Mouse (Mus musculus) intestine, embryonic 15.5 days (tissue): ENCODE results near the gene Pitx2. TPM values are rescaled to one million over a fixed set of nuclear protein-coding genes. Genes with fewer than 3 reads are reported as not detected.

Experiments
- ATAC-seq: fragments of 200-750 bp; cut with Nextera tagmentation; 2 replicates; pipeline ENCODE4 v1.8.0; 2017; ENCODE audit warnings: moderate TSS enrichment, moderate library complexity
- H3K27ac ChIP-seq: fragments of 300-500 bp; sonication (generic); 2 replicates; pipeline ENCODE4 v1.5.1; 2015; ENCODE audit warnings: mild to moderate bottlenecking, inconsistent platforms
- H3K27me3 ChIP-seq: fragments of 300-500 bp; sonication (generic); replicated peaks from 2 replicates; pipeline ENCODE4 v1.6.1; 2015; ENCODE audit warnings: inconsistent platforms
- H3K36me3 ChIP-seq: fragments of 300-500 bp; sonication (generic); 2 replicates; pipeline ENCODE4 v1.6.1; 2015; ENCODE audit warnings: inconsistent platforms
- H3K4me1 ChIP-seq: fragments of 300-500 bp; sonication (generic); replicated peaks from 2 replicates; pipeline ENCODE4 v1.6.1; 2015; ENCODE audit warnings: inconsistent platforms
- H3K4me2 ChIP-seq: fragments of 300-500 bp; sonication (generic); replicated peaks from 2 replicates; pipeline ENCODE4 v1.6.1; 2015; ENCODE audit warnings: mild to moderate bottlenecking, inconsistent platforms
- H3K4me3 ChIP-seq: fragments of 300-500 bp; sonication (generic); replicated peaks from 2 replicates; pipeline ENCODE4 v1.5.1; 2015; ENCODE audit warnings: inconsistent platforms
- H3K9ac ChIP-seq: fragments of 300-500 bp; sonication (generic); 2 replicates; pipeline ENCODE4 v1.6.1; 2015; ENCODE audit warnings: inconsistent platforms
- H3K9me3 ChIP-seq: fragments of 300-500 bp; sonication (generic); 2 replicates; pipeline ENCODE4 v1.6.1; 2016; ENCODE audit warnings: inconsistent platforms
- WGBS: fragments of 180-500 bp; shearing (Covaris S2); methylation state at CpG from one replicate; pipeline ENCODE4 v1.1.7; 2015; 5-methylcytosine and 5-hydroxymethylcytosine counted together
- polyA plus RNA-seq: library from polyadenylated mRNA; unstranded; fragments of >200 nt; fragmentation: Nextera tagmentation; extraction: Ambion mirVana; gene quantifications from 2 replicates; pipeline ENCODE4 v1.2.1, GENCODE M21; 2015

Gene Pitx2
- polyA plus RNA-seq, 1 experiment from 2014 or later, result 45.2 TPM

DNA sequence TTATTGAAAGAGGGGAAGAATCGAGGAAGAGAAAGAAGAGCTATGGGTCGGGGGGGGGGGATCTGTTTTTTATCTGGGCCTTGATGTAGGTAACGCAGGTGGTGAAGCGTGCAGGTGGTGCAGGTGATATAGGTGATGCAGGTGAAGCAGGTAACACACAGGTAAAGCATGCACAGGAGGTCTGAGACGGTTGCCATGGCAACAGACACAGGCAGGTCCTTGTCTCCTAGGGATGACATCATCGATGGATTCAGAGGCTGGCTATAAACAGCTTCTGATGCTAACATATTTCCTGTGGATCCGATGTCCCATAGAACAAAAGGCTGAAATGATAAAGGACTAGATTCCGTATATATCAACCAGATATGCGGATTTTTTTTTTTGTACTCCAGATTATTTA, 51.3 kb downstream of the Pitx2 start:
- no peak overlapping the region for H3K4me3 ChIP-seq
- WGBS, result 78% methylated on average over 9 of the region's 9 CpGs
- H3K27me3 ChIP-seq, result no peaks in the 10 kb centered on the region
- H3K4me2 ChIP-seq, result no peak overlapping the region
- no peaks in the 10 kb centered on the region for H3K4me1 ChIP-seq
- no peaks in the 10 kb centered on the region for H3K9me3 ChIP-seq
- H3K9ac ChIP-seq, result no peak overlapping the region
- H3K27ac ChIP-seq, result no peak overlapping the region
- no peaks in the 10 kb centered on the region for H3K36me3 ChIP-seq
- no peak for ATAC-seq

DNA sequence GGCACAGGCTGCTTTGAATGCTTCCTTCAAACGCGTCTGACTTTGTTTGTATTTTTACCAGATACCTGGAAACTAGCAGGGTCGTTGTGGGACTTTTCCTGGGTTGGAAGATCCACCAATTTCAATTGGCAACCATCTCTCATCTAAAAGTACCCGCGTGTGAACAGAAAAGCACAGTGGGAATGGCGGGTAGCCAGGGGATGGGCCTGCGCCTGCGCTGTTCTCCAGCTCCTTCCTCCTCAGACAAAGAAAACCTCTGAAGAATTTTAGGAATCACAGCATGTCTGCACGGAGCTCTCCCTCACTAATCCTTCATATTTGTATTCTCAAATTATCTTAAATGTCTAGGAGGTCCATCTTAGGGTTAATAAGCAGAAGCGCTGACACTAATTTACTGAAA, 54.6 kb downstream of the Pitx2 start:
- Histone ChIP-seq H3K27me3 (no peaks in the 10 kb centered on the region), H3K9me3 (no peaks in the 10 kb centered on the region), H3K36me3 (no peaks in the 10 kb centered on the region), H3K9ac (no peak overlapping the region), H3K4me1 (no peaks in the 10 kb centered on the region), H3K27ac (no peak overlapping the region), H3K4me2 (no peak overlapping the region; the same call in 1 of the 2 replicates), H3K4me3 (no peak overlapping the region)
- WGBS, result 50% methylated on average over 10 of the region's 10 CpGs
- no peak for ATAC-seq

DNA sequence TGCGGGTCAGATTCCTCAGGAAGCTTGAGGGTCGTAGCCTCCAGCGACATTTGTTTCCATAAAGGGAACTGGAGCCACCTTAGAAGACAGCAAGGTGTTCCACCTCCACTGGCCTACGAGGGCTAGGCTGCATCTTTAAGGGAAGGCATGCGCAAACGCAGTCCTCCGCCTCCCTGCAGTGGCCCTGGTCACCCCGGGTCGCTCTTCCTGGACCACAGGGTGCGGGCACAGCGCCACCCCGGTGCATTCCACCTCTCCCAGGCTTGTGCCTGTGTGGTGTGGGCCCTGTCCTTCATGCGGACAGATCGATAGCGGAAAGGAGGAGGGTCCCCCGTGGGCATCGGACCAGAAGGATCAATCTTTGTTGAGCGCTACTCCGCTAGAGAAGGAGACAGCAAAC, 56.6 kb downstream of the Pitx2 start:
- H3K27me3 ChIP-seq, result no peaks in the 10 kb centered on the region
- peak overlapping the region; percentile 11 for H3K4me3 ChIP-seq
- WGBS, result 57% methylated on average over 19 of the region's 19 CpGs
- no peaks in the 10 kb centered on the region for H3K9me3 ChIP-seq
- peak overlapping the region; percentile 50 for H3K4me2 ChIP-seq
- H3K4me1 ChIP-seq, result no peaks in the 10 kb centered on the region
- ATAC-seq, result peak; percentile 39; the same call in 1 of the 2 replicates
- H3K27ac ChIP-seq, result no peak overlapping the region
- H3K9ac ChIP-seq, result no peak overlapping the region
- no peaks in the 10 kb centered on the region for H3K36me3 ChIP-seq

DNA sequence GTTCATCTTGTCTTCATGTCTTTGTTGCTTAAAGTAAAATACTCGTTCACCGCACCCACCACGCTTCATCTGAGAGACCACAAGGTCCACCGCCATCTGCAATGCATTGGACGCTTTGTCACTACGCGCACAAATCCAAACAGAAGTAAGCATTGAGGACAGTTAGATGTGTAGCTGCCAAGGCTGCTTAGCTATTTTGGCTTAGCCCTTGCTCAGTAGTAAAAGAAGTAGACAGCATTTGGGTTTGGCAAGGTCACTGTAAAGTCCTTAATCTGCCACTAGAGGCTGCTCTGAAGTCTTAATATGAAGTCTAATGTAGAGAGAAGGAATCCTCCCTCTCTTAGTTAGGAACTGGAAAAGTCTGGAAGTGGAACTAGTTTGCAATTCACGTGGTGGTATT, 57.1 kb downstream of the Pitx2 start:
- Histone ChIP-seq H3K4me3 (no peak overlapping the region), H3K36me3 (no peaks in the 10 kb centered on the region)

DNA sequence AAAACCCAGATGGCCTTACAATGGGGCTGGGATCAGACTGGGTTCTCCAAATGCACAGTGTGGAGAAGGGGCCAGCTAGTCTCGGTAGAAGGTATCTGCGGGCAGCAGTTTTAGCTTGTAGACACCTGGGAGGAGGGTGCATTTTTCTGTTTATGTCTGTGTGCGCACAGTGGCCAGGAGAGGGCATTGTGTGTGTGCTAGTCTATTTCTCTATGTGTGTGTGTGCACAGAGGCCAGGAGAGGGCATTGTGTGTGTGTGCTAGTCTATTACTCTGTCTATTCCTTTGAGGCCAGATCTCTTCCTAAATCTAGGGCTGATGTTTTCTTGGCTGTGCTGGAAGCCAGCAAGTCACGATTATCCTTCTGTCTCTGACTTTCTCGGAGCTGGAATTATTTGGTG, 58.8 kb downstream of the Pitx2 start:
- no peak overlapping the region for H3K27ac ChIP-seq
- H3K27me3 ChIP-seq, result no peaks in the 10 kb centered on the region
- H3K9ac ChIP-seq, result no peak overlapping the region
- H3K9me3 ChIP-seq, result no peaks in the 10 kb centered on the region
- H3K36me3 ChIP-seq, result no peaks in the 10 kb centered on the region
- no peak for ATAC-seq
- no peak overlapping the region for H3K4me2 ChIP-seq
- WGBS, result 81% methylated on average over 5 of the region's 5 CpGs
- H3K4me1 ChIP-seq, result no peaks in the 10 kb centered on the region
- no peak overlapping the region for H3K4me3 ChIP-seq

More for the DNA sequence above, 57.1 kb downstream of the Pitx2 start:
- Histone ChIP-seq H3K4me1 (no peaks in the 10 kb centered on the region), H3K9me3 (no peaks in the 10 kb centered on the region), H3K27me3 (no peaks in the 10 kb centered on the region), H3K27ac (no peak overlapping the region), H3K9ac (no peak overlapping the region), H3K4me2 (peak overlapping the region; percentile 50)
- WGBS, result 64% methylated on average over 8 of the region's 8 CpGs
- ATAC-seq, result 0 out of 2 replicates have a peak, but pooled peaks have one; percentile 53

Other genes with a start within 250 kb of the Pitx2 start
- gene Enpep, start 132.8 kb downstream of the Pitx2 start, polyA plus RNA-seq, result 97.2 and 100 TPM in 2 replicates